Mouse (Mus musculus): ENCODE results near the gene Tagln2.

DNA sequence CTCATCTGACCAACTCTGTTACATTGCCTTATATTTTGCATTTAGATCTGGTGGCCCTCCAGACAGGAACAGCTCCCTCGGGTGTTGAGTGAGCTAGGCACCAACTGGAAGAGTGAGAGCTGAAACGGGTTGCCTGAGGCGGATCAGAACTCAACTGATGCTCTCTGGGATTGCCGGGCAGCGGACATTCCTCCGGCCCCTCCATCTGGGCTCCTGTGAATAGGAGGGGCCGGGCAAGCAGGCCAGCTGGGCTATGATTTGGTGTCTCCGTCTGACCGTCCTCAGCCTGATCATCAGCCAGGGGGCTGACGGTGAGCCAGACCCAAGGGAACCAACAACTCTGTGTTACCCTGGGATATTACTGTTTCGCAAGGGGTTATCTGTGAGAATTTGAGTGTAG is 15.6 kb upstream of the Tagln2 start:
- TF ChIP-seq CTCF (IDR thresholded peaks at IDR 0.05; ENCODE audit: low read depth) (no peak), EP300 (IDR thresholded peaks at IDR 0.05; ENCODE audit: low read depth) (no peak)

Measured in heart, postnatal 0 days (tissue).